Mouse (Mus musculus): ENCODE measurements around the gene Slc44a2. TPM values are rescaled to one million over a fixed set of nuclear protein-coding genes. Genes with fewer than 3 reads are reported as not detected.
"Not testable (repeated sequence)": the region's sequence is repeated elsewhere in the genome, so short reads cannot be mapped to it uniquely, and the experiment has no call there.

The Slc44a2 gene
- polyA plus RNA-seq, 1 experiment from 2014 or later, result 116 TPM

GRCm38 (mm10) chr9:21291022-21291787 lies 29.3 kb upstream of the Slc44a2 start, which contains the start of gene Cdkn2d:
Gene Cdkn2d (minus strand): TSS chr9:21291407.
- no peaks in the 10 kb centered on the region for H3K27me3 ChIP-seq (ENCODE audit: control insufficient read depth, insufficient read depth, low read length)
- peak within 1 kb of the TSS; percentile 71 for H3K4me3 ChIP-seq (replicated peaks; ENCODE audit: low read length)
- peak within 1 kb of the TSS; percentile 82 for H3K9ac ChIP-seq (ENCODE audit: low read length)
- ATAC-seq (ENCODE audit: insufficient read depth, low FRiP score), result peak; percentile 95
- no peaks in the 10 kb centered on the region for H3K9me3 ChIP-seq (replicated peaks; ENCODE audit: control insufficient read depth, low read length)
- H3K4me1 ChIP-seq (ENCODE audit: control insufficient read depth, insufficient read depth, low read length), result peaks cover 26% of the 10 kb centered on the region
- peak within 1 kb of the TSS; percentile 73 for H3K4me2 ChIP-seq (ENCODE audit: low read depth, low read length)
- H3K27ac ChIP-seq (ENCODE audit: low read length), result peak within 1 kb of the TSS; percentile 91
- under 1% methylated on average over 51 of the region's 51 CpGs for WGBS
- no peaks in the 10 kb centered on the region for H3K36me3 ChIP-seq (ENCODE audit: control insufficient read depth, insufficient read depth, low read length)

GRCm38 (mm10) chr9:21291868-21292267 lies 28.6 kb upstream of the Slc44a2 start:
- not testable (repeated sequence) for H3K9me3 ChIP-seq (replicated peaks; ENCODE audit: control insufficient read depth, low read length); H3K27me3 ChIP-seq (ENCODE audit: control insufficient read depth, insufficient read depth, low read length); ATAC-seq (ENCODE audit: insufficient read depth, low FRiP score); H3K36me3 ChIP-seq (ENCODE audit: control insufficient read depth, insufficient read depth, low read length)
- Histone ChIP-seq H3K27ac (ENCODE audit: low read length) (peak overlapping the region; percentile 91), H3K9ac (ENCODE audit: low read length) (peak overlapping the region; percentile 62), H3K4me3 (replicated peaks; ENCODE audit: low read length) (peak overlapping the region; percentile 71), H3K4me2 (ENCODE audit: low read depth, low read length) (peak overlapping the region; percentile 62), H3K4me1 (ENCODE audit: control insufficient read depth, insufficient read depth, low read length) (peaks cover 20% of the 10 kb centered on the region)
- WGBS, result 15% methylated on average over 7 of the region's 7 CpGs

GRCm38 (mm10) chr9:21292271-21292670 lies 28.2 kb upstream of the Slc44a2 start:
- Histone ChIP-seq H3K9ac (ENCODE audit: low read length) (0 out of 2 replicates have a peak overlapping the region, but pooled peaks have one; percentile 5), H3K4me2 (ENCODE audit: low read depth, low read length) (peak overlapping the region; percentile 62; the same call in 1 of the 2 replicates), H3K27me3 (ENCODE audit: control insufficient read depth, insufficient read depth, low read length) (no peaks in the 10 kb centered on the region), H3K27ac (ENCODE audit: low read length) (no peak overlapping the region), H3K4me3 (replicated peaks; ENCODE audit: low read length) (no peak overlapping the region), H3K36me3 (ENCODE audit: control insufficient read depth, insufficient read depth, low read length) (no peaks in the 10 kb centered on the region), H3K9me3 (replicated peaks; ENCODE audit: control insufficient read depth, low read length) (no peaks in the 10 kb centered on the region), H3K4me1 (ENCODE audit: control insufficient read depth, insufficient read depth, low read length) (peaks cover 16% of the 10 kb centered on the region)
- no peak for ATAC-seq (ENCODE audit: insufficient read depth, low FRiP score)
- WGBS, result 87% methylated on average over 3 of the region's 3 CpGs

- H3K36me3 ChIP-seq (ENCODE audit: control insufficient read depth, insufficient read depth, low read length), result no peaks in the 10 kb centered on the region
- no peak; the same call in 1 of the 2 replicates for ATAC-seq (ENCODE audit: insufficient read depth, low FRiP score)
- H3K27ac ChIP-seq (ENCODE audit: low read length), result no peak overlapping the region
- H3K9me3 ChIP-seq (replicated peaks; ENCODE audit: control insufficient read depth, low read length), result no peaks in the 10 kb centered on the region
- H3K27me3 ChIP-seq (ENCODE audit: control insufficient read depth, insufficient read depth, low read length), result no peaks in the 10 kb centered on the region
- H3K4me2 ChIP-seq (ENCODE audit: low read depth, low read length), result no peak overlapping the region
- WGBS, result 83% methylated on average over 10 of the region's 10 CpGs
- H3K4me1 ChIP-seq (ENCODE audit: control insufficient read depth, insufficient read depth, low read length), result no peaks in the 10 kb centered on the region
- H3K9ac ChIP-seq (ENCODE audit: low read length), result no peak overlapping the region
- H3K4me3 ChIP-seq (replicated peaks; ENCODE audit: low read length), result no peak overlapping the region
These were observed 21.5 kb upstream of the Slc44a2 start for GRCm38 (mm10) chr9:21299014-21299413.

DNA sequence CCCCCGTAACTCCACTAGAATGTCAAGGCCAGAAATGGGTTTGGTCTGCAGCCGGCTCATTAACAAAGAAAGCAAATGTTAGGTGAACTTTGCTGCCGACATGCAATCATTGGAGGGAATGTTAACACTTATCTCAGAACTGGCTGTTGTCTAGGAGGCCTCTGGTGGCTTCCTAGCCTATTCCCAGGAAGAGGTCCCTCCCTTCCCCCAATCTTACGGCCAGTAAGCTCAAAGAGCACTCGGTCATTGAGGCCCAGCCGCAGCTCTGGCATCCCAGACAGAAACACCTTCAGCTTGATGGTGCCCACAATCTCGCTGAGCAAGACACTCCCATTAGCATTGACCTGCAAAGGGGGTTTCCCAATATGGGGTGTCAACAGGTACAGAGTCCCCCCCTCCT lies 15.4 kb upstream of the Slc44a2 start:
- Histone ChIP-seq H3K27me3 (ENCODE audit: control insufficient read depth, insufficient read depth, low read length) (no peaks in the 10 kb centered on the region), H3K9ac (ENCODE audit: low read length) (no peak overlapping the region), H3K4me2 (ENCODE audit: low read depth, low read length) (no peak overlapping the region), H3K9me3 (replicated peaks; ENCODE audit: control insufficient read depth, low read length) (no peaks in the 10 kb centered on the region), H3K4me1 (ENCODE audit: control insufficient read depth, insufficient read depth, low read length) (no peaks in the 10 kb centered on the region), H3K36me3 (ENCODE audit: control insufficient read depth, insufficient read depth, low read length) (no peaks in the 10 kb centered on the region), H3K27ac (ENCODE audit: low read length) (no peak overlapping the region), H3K4me3 (replicated peaks; ENCODE audit: low read length) (no peak overlapping the region)
- ATAC-seq (ENCODE audit: insufficient read depth, low FRiP score), result no peak
- WGBS, result 76% methylated on average over 7 of the region's 7 CpGs

DNA sequence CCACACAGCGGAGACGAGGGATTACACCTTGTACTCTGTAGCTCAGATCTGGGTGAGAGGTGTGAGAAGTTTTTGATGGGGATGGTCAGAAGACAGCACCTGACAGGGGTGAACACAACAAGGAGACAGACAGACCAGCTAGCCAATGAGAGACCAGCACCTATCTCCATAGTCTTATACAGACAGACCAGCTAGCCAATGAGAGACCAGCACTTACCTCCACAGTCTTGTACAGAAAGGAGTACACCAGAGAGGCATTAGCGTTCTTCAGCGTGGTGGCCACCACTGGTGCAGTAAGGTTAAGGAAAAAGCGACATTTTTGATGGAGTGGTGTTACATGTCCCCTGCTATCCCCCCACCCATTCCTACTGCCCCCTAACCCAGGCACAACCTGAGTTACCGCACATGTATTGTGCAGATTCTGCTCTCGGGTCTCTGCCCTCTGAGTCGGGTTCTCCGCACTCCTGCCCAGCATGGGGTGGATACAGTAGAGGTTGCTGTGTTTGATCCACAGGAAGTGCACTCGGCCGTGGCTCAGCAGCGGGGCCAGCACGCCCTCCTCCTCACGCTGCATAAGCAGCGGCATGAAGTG lies 11.3 kb upstream of the Slc44a2 start:
- H3K4me1 ChIP-seq (ENCODE audit: control insufficient read depth, insufficient read depth, low read length), result no peaks in the 10 kb centered on the region
- H3K36me3 ChIP-seq (ENCODE audit: control insufficient read depth, insufficient read depth, low read length), result no peaks in the 10 kb centered on the region
- no peaks in the 10 kb centered on the region for H3K9me3 ChIP-seq (replicated peaks; ENCODE audit: control insufficient read depth, low read length)
- no peak overlapping the region for H3K27ac ChIP-seq (ENCODE audit: low read length)
- no peak overlapping the region for H3K4me3 ChIP-seq (replicated peaks; ENCODE audit: low read length)
- WGBS, result 67% methylated on average over 15 of the region's 15 CpGs
- H3K27me3 ChIP-seq (ENCODE audit: control insufficient read depth, insufficient read depth, low read length), result 0 out of 2 replicates have a peak, but pooled peaks cover 5% of the 10 kb centered on the region
- ATAC-seq (ENCODE audit: insufficient read depth, low FRiP score), result no peak
- no peak overlapping the region for H3K4me2 ChIP-seq (ENCODE audit: low read depth, low read length)
- no peak overlapping the region for H3K9ac ChIP-seq (ENCODE audit: low read length)

DNA sequence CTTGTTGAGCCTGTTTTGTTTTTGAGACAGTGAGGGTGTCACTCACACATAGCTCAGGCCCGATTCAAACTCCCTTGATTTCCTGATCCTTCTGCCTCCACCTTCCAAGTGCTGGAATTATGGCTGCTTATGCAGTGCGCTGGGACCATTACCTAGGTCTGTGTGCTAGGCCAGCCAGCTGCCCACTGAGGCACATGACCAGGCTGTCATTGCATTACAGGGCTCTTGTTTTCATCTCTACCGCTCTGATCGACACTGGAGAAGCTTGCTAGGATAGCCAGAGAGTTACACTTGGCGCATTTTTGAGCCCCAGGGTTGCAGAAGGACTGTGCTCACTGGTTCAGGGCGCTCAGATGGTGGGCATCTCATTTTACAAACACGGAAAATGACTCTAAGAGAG lies 8.8 kb upstream of the Slc44a2 start:
- H3K9me3 ChIP-seq (replicated peaks; ENCODE audit: control insufficient read depth, low read length), result no peaks in the 10 kb centered on the region
- 25% methylated on average over 7 of the region's 7 CpGs for WGBS
- H3K27me3 ChIP-seq (ENCODE audit: control insufficient read depth, insufficient read depth, low read length), result 0 out of 2 replicates have a peak, but pooled peaks cover 5% of the 10 kb centered on the region
- H3K4me2 ChIP-seq (ENCODE audit: low read depth, low read length), result peak overlapping the region; percentile 41
- peak overlapping the region; percentile 44 for H3K4me3 ChIP-seq (replicated peaks; ENCODE audit: low read length)
- H3K27ac ChIP-seq (ENCODE audit: low read length), result no peak overlapping the region
- ATAC-seq (ENCODE audit: insufficient read depth, low FRiP score), result 0 out of 2 replicates have a peak, but pooled peaks have one; percentile 9
- no peaks in the 10 kb centered on the region for H3K4me1 ChIP-seq (ENCODE audit: control insufficient read depth, insufficient read depth, low read length)
- peak overlapping the region; percentile 69 for H3K9ac ChIP-seq (ENCODE audit: low read length)
- no peaks in the 10 kb centered on the region for H3K36me3 ChIP-seq (ENCODE audit: control insufficient read depth, insufficient read depth, low read length)

GRCm38 (mm10) chr9:21312134-21312533 lies 8.4 kb upstream of the Slc44a2 start, which contains the start of gene Ap1m2:
Gene Ap1m2 (minus strand): TSS chr9:21312337.
- 0 out of 2 replicates have a peak, but pooled peaks cover 5% of the 10 kb centered on the region for H3K27me3 ChIP-seq (ENCODE audit: control insufficient read depth, insufficient read depth, low read length)
- H3K27ac ChIP-seq (ENCODE audit: low read length), result no peak within 1 kb of the TSS
- no peaks in the 10 kb centered on the region for H3K4me1 ChIP-seq (ENCODE audit: control insufficient read depth, insufficient read depth, low read length)
- peak within 1 kb of the TSS; percentile 41 for H3K4me2 ChIP-seq (ENCODE audit: low read depth, low read length)
- H3K4me3 ChIP-seq (replicated peaks; ENCODE audit: low read length), result peak within 1 kb of the TSS; percentile 44
- no peaks in the 10 kb centered on the region for H3K9me3 ChIP-seq (replicated peaks; ENCODE audit: control insufficient read depth, low read length)
- H3K9ac ChIP-seq (ENCODE audit: low read length), result peak within 1 kb of the TSS; percentile 69
- no peaks in the 10 kb centered on the region for H3K36me3 ChIP-seq (ENCODE audit: control insufficient read depth, insufficient read depth, low read length)
- peak; percentile 62 for ATAC-seq (ENCODE audit: insufficient read depth, low FRiP score)
- WGBS, result 10% methylated on average over 35 of the region's 35 CpGs

- Histone ChIP-seq H3K36me3 (ENCODE audit: control insufficient read depth, insufficient read depth, low read length) (no peaks in the 10 kb centered on the region), H3K27me3 (ENCODE audit: control insufficient read depth, insufficient read depth, low read length) (0 out of 2 replicates have a peak, but pooled peaks cover 5% of the 10 kb centered on the region), H3K27ac (ENCODE audit: low read length) (no peak overlapping the region), H3K4me3 (replicated peaks; ENCODE audit: low read length) (no peak overlapping the region), H3K9me3 (replicated peaks; ENCODE audit: control insufficient read depth, low read length) (no peaks in the 10 kb centered on the region), H3K4me1 (ENCODE audit: control insufficient read depth, insufficient read depth, low read length) (no peaks in the 10 kb centered on the region), H3K9ac (ENCODE audit: low read length) (no peak overlapping the region), H3K4me2 (ENCODE audit: low read depth, low read length) (no peak overlapping the region)
- 8% methylated on average over 11 of the region's 11 CpGs for WGBS
- ATAC-seq (ENCODE audit: insufficient read depth, low FRiP score), result peak; percentile 81; the same call in 1 of the 2 replicates
These were observed 7.1 kb upstream of the Slc44a2 start for GRCm38 (mm10) chr9:21313394-21313793.

Data from stomach, embryonic 16.5 days (tissue).